Mouse (Mus musculus): ENCODE measurements around the gene Htra3. TPM values are rescaled to one million over a fixed set of nuclear protein-coding genes. Genes with fewer than 3 reads are reported as not detected.

The Htra3 gene
- polyA plus RNA-seq, 1 experiment from 2014 or later = 21.3 TPM

DNA sequence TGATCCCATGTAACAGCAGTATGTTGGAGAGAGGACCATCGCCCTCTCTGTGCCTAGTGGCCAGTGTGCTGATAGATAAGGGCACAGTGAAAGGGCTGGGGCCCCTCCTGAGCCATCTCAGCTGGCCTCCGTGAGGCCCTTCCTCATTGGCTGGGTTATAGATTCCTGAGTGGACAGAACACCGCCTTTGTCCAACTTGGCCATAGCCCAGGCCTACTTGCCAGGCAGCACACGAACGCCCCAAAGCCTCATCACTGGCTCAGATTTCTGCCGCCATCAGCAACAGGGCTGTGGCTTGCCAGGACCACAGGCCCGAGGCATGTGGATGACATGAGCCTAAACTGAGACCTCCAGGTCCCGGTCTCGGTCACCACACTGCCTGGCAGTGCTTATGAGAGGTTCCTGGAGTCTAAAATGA is 8.1 kb downstream of the Htra3 start:
- H3K9ac ChIP-seq (replicated peaks) = no peak overlapping the region
- H3K36me3 ChIP-seq = no peaks in the 10 kb centered on the region
- 70% methylated on average over 9 of the region's 9 CpGs for whole genome bisulfite sequencing
- peaks cover 42% of the 10 kb centered on the region for H3K4me1 ChIP-seq
- peak overlapping the region; percentile 64 for H3K27ac ChIP-seq (replicated peaks)
- ATAC-seq (ENCODE audit: low FRiP score) = peak; percentile 62
- H3K4me3 ChIP-seq (replicated peaks) = no peak overlapping the region
- H3K9me3 ChIP-seq (replicated peaks) = no peaks in the 10 kb centered on the region
- no peak overlapping the region for H3K4me2 ChIP-seq
- H3K27me3 ChIP-seq (replicated peaks) = no peaks in the 10 kb centered on the region

DNA sequence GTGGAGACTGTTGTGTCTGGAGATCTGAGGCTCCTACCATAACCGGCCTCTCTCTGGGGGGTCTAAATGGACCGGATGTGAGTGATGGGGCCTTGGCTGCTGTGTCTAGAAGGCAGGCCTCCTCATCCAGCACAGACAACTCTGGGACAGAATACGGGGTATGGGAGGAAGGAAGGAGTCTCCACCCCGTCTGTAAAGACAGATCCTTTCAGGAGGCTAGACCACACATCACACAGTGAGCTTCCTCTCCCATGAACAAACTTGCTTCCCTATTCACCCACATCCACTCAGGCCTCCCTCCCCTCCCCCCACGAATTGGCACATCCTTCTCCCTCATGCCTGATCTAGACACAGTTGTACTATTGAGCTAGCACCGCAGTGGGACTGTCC is 9.2 kb downstream of the Htra3 start:
- H3K4me1 ChIP-seq = peaks cover 42% of the 10 kb centered on the region
- H3K4me2 ChIP-seq = no peak overlapping the region
- ATAC-seq (ENCODE audit: low FRiP score) = no peak
- no peak overlapping the region for H3K4me3 ChIP-seq (replicated peaks)
- no peaks in the 10 kb centered on the region for H3K27me3 ChIP-seq (replicated peaks)
- no peak overlapping the region for H3K9ac ChIP-seq (replicated peaks)
- H3K36me3 ChIP-seq = no peaks in the 10 kb centered on the region
- WGBS = 49% methylated on average over 6 of the region's 6 CpGs
- no peaks in the 10 kb centered on the region for H3K9me3 ChIP-seq (replicated peaks)
- peak overlapping the region; percentile 64; the same call in 1 of the 2 replicates for H3K27ac ChIP-seq (replicated peaks)

DNA sequence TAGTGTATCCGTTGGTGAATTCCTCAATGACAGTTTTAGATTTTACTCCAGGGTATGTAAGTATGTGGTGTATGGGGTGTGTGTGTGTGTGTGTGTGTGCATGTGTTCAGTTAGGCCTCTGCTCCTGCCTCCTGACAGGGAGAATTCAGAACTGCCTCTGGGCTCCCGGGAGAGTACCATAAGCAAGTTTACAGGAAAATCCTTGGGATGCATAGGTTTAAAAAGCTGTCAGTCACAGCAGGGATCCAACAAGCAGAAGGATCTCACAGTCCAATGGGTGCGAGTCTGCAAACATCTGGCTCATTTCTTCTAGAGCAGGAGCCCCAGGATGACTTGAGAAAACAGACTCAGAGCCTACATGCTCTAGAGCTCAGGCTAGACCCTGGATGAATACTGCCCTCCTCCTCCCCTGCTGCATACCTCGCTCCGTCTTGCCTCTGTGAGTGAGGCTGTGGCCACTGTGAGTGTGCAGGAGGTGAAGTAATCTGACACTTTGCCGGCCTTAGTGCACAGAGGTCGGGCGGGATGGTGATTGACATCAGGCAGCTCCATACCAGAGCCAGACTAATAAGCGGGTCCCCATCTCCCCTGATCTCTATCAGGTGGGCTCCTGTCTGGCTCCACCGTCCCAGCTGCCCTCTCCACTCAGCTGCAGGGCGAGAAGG is 9.7 kb downstream of the Htra3 start:
- Histone ChIP-seq H3K4me1 (peaks cover 42% of the 10 kb centered on the region), H3K27ac (replicated peaks) (0 out of 2 replicates have a peak overlapping the region, but pooled peaks have one; percentile 64), H3K4me3 (replicated peaks) (no peak overlapping the region), H3K9ac (replicated peaks) (no peak overlapping the region), H3K36me3 (no peaks in the 10 kb centered on the region), H3K4me2 (no peak overlapping the region), H3K9me3 (replicated peaks) (no peaks in the 10 kb centered on the region), H3K27me3 (replicated peaks) (no peaks in the 10 kb centered on the region)
- ATAC-seq (ENCODE audit: low FRiP score) = no peak
- WGBS = 41% methylated on average over 11 of the region's 11 CpGs

DNA sequence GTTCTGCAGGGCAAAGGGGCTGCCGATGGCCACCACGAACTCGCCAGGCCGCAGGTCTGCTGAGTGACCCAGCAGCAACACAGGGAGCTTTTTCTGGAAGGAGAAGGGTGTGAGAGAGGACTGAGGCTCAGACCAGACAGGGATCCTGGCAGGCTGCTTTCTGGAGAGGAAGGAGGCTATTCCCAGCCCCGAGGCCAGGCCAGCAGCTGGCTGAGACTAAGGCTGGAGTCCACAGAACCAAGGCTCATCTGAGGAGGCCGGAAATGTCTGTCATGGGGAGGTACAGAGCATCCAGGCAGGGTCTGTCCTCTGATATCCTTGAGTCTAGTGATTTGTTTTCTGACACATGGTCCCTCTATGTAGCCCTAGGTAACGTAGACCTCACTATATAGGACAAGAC is 13.4 kb downstream of the Htra3 start:
- Histone ChIP-seq H3K9me3 (replicated peaks) (no peaks in the 10 kb centered on the region), H3K9ac (replicated peaks) (no peak overlapping the region), H3K4me2 (no peak overlapping the region), H3K27me3 (replicated peaks) (no peaks in the 10 kb centered on the region), H3K27ac (replicated peaks) (no peak overlapping the region), H3K36me3 (no peaks in the 10 kb centered on the region), H3K4me1 (peaks cover 11% of the 10 kb centered on the region; the same call in 1 of the 2 replicates), H3K4me3 (replicated peaks) (no peak overlapping the region)
- ATAC-seq (ENCODE audit: low FRiP score) = no peak
- WGBS = 87% methylated on average over 7 of the region's 7 CpGs

DNA sequence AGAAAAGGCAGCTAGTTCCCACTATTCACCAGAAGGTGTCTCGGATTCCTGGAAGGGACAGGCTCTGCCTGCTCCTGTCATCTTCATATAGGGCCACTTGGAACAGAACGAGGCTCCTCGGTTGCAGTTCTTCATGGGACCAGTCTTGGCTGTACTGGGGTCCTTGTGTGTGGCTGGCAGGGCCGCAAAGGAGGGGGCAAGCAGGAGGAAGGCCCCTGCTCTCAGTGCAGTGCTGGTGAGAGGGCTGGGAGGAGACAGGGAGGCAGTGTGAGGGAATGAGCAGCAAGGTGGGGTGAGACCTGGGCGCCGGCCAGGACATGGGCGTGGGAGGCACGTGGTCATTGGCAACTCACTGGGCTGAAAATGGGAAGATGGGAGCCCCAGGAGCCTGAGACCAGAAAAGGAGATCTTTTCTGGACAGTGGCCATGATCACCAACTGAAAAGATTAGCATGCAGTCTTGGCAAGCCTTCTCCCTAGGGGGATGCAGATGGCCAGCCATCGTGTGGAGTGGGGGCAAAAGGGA is 17.5 kb downstream of the Htra3 start:
- ATAC-seq (ENCODE audit: low FRiP score) = no peak
- Histone ChIP-seq H3K27me3 (replicated peaks) (no peaks in the 10 kb centered on the region), H3K4me1 (no peaks in the 10 kb centered on the region), H3K4me3 (replicated peaks) (no peak overlapping the region), H3K9ac (replicated peaks) (no peak overlapping the region), H3K4me2 (no peak overlapping the region), H3K36me3 (no peaks in the 10 kb centered on the region), H3K9me3 (replicated peaks) (no peaks in the 10 kb centered on the region), H3K27ac (replicated peaks) (no peak overlapping the region)
- 86% methylated on average over 9 of the region's 9 CpGs for whole genome bisulfite sequencing

DNA sequence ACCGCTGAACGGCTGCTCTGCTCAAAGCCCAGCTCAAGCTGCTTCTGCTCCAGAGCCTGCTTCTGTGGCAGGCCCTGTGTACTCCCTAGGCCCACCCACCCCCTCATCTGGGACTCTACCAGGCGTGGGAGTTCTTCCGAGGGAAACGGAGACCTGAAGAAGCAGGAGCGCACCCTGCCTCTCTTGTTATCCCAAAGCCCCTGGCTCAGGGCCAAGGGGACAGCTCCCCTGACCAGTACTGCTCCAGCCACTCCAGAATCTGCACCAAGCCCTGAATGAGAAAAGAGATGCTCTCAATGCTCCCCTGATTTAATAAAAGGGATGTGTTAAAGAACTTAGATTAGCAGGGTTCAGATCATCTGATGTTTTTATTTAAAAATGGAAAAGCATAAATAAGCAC is 18.4 kb downstream of the Htra3 start:
- Histone ChIP-seq H3K9ac (replicated peaks) (no peak overlapping the region), H3K27ac (replicated peaks) (no peak overlapping the region)

DNA sequence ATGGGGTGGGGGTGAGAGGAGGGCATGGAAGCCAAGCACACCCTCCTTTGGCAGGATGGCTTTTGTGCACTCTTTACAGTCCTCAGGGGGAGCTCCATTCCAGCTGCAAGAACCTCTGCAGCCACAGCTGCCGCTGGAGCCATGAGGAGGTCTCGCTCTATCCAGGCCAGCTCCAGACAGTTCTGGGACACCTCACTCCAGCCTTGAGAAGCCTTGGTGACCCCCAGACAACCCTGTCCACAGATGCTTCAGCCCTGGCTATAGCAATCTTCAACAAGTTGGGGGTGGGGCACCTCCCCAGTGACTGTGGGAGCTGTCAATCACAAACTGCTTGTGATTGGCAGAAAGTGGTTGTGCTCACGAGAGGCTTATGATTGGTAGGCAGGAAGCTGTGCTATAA is 20.1 kb downstream of the Htra3 start:
- no peak overlapping the region for H3K4me2 ChIP-seq
- H3K4me1 ChIP-seq = no peaks in the 10 kb centered on the region
- ATAC-seq (ENCODE audit: low FRiP score) = no peak
- no peak overlapping the region for H3K4me3 ChIP-seq (replicated peaks)
- no peak overlapping the region for H3K9ac ChIP-seq (replicated peaks)
- no peaks in the 10 kb centered on the region for H3K36me3 ChIP-seq
- H3K9me3 ChIP-seq (replicated peaks) = no peaks in the 10 kb centered on the region
- H3K27me3 ChIP-seq (replicated peaks) = no peaks in the 10 kb centered on the region
- WGBS = 59% methylated on average over 3 of the region's 3 CpGs
- H3K27ac ChIP-seq (replicated peaks) = no peak overlapping the region

More for the DNA sequence above, 18.4 kb downstream of the Htra3 start:
- Histone ChIP-seq H3K4me2 (no peak overlapping the region), H3K4me1 (no peaks in the 10 kb centered on the region), H3K4me3 (replicated peaks) (no peak overlapping the region), H3K27me3 (replicated peaks) (no peaks in the 10 kb centered on the region), H3K36me3 (no peaks in the 10 kb centered on the region), H3K9me3 (replicated peaks) (no peaks in the 10 kb centered on the region)
- 86% methylated on average over 6 of the region's 6 CpGs for WGBS
- no peak for ATAC-seq (ENCODE audit: low FRiP score)

DNA sequence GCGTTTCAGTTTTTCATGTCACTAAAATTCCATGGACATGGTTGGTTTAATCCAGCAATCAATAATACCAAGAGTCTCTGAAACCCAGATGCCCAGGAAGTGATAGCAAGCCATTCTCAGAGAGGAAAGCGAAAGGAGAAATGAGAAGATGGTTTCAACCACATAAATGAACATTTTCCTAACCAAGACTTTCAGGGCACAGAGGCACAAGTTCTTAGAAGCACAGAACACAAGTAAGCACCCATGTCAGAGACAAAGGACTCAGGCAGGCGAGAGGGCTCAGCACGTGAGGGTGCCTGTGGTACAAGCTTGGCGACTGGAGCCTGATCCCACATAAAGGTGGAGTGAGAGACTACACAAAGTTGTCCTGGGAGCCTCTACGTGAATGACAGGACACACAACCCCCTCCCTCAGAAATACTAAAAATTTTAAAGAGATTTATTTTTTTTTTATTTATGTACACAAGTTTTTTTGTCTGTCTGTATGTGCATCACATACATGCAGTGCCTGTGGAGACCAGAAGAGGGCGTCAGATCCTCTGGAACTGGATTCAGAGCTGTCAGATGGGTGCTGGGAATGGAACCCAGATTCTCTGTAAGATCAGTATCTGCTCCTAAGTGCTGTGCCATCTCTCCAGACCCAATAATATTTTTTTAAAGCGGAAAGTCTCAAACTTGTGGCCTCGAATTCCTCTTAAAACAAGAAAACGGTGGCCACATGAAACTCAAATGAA is 23.7 kb downstream of the Htra3 start:
- H3K9ac ChIP-seq (replicated peaks) = no peak overlapping the region
- H3K27me3 ChIP-seq (replicated peaks) = no peaks in the 10 kb centered on the region
- H3K9me3 ChIP-seq (replicated peaks) = no peaks in the 10 kb centered on the region
- H3K27ac ChIP-seq (replicated peaks) = no peak overlapping the region
- H3K4me1 ChIP-seq = no peaks in the 10 kb centered on the region
- no peak overlapping the region for H3K4me3 ChIP-seq (replicated peaks)
- no peak overlapping the region for H3K4me2 ChIP-seq
- no peak for ATAC-seq (ENCODE audit: low FRiP score)
- WGBS = 90% methylated on average over 10 of the region's 10 CpGs
- no peaks in the 10 kb centered on the region for H3K36me3 ChIP-seq

DNA sequence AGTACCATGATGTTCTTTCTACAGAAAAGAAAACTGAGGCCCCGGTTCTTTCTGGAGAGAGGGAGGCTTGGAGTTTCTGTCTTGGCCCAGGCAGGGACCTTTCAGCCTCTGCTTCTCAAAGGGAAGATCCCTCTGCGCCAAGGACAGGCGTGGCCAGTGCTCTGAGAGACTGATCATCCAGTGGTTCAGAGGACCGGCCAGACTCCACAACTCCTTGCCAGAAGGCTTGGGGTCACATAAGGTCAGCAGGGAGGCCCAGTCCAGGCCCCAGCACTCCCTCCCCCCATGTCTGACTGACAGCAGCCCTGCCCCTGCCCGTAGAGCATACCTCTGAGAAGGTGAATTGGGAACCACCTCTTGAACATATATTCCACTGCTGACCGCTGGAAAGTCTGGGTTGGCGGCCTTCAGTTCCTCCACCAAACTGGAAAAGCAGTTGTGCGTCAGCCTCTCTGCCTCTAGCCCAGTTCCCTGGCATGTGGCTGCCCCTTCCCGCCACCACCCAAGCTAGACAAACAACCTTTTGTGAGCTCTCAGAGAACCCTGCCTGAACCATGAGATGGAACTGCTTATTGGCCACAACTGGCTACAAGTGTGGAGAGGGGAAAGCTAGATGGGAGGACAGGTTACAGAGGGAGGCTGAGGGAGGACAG is 25.7 kb downstream of the Htra3 start:
- ATAC-seq (ENCODE audit: low FRiP score) = no peak
- H3K4me1 ChIP-seq = no peaks in the 10 kb centered on the region
- no peaks in the 10 kb centered on the region for H3K36me3 ChIP-seq
- H3K4me3 ChIP-seq (replicated peaks) = no peak overlapping the region
- 77% methylated on average over 9 of the region's 9 CpGs for WGBS
- no peak overlapping the region for H3K9ac ChIP-seq (replicated peaks)
- no peak overlapping the region for H3K4me2 ChIP-seq
- no peaks in the 10 kb centered on the region for H3K9me3 ChIP-seq (replicated peaks)
- no peaks in the 10 kb centered on the region for H3K27me3 ChIP-seq (replicated peaks)
- no peak overlapping the region for H3K27ac ChIP-seq (replicated peaks)

DNA sequence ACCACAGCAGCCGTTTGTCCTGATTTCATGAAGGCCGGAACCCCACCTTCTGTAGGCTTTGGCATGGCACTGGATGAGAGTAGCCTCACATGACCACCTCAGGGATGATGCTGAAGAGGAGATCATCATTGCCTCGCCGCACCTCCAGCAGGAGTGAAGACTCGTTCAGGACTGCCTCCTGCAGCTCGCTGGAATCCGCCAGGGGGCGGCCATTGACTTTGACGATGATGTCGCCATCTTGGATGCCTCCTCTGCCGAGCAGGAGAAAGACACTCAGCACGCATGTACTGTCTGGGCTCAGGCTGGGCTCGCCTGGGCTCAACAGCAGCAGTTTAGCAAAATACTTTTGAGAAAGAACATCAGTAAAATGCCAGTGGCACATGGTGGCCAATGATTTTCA is 26.7 kb downstream of the Htra3 start:
- no peak overlapping the region for H3K4me3 ChIP-seq (replicated peaks)
- H3K4me1 ChIP-seq = no peaks in the 10 kb centered on the region
- WGBS = 92% methylated on average over 13 of the region's 13 CpGs
- no peak overlapping the region for H3K27ac ChIP-seq (replicated peaks)
- no peak for ATAC-seq (ENCODE audit: low FRiP score)
- H3K9me3 ChIP-seq (replicated peaks) = no peaks in the 10 kb centered on the region
- H3K27me3 ChIP-seq (replicated peaks) = no peaks in the 10 kb centered on the region
- no peaks in the 10 kb centered on the region for H3K36me3 ChIP-seq
- H3K4me2 ChIP-seq = no peak overlapping the region
- H3K9ac ChIP-seq (replicated peaks) = no peak overlapping the region

DNA sequence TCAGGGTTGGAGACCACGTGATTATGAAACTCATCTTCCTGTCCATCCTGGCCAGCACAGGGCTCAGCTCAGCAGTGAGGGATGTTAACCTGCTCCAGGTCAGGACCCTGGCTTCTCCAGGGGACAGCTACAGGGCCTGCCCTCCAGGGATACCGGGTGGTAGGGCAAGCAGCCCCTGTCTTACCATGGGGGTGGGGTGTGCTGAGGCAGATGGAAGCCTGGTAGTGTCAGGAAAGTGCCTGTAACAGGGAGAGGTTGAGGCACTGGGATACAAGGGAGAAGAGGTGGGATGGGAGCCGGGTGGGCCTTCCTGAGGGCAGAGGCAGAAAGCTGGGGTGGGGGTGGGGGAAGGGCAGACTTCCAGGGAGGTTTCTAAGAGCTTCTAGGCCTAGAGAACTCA is 27.3 kb downstream of the Htra3 start:
- H3K4me1 ChIP-seq = no peaks in the 10 kb centered on the region
- H3K4me3 ChIP-seq (replicated peaks) = no peak overlapping the region
- 85% methylated on average over 3 of the region's 3 CpGs for WGBS

DNA sequence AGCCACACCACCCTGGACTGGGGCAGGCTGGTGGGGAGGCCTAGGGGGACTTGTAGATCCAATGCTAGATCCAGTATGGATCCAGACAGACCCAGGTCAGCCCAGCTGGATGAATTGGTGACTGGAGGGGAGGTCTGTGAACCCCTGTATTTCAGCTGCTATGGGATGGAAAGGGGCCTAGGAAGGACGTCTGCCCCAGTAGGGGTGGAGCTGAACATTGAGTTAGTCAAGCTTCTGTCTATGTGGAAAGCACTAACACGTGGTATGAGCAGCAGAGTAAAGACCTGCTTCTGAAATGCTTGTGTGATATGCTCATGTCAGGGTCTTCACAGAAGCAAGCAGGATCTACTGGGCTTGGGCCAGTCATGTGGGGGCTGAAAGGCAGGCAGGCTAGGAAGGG is 31.4 kb downstream of the Htra3 start:
- H3K27ac ChIP-seq (replicated peaks) = no peak overlapping the region
- H3K9me3 ChIP-seq (replicated peaks) = no peaks in the 10 kb centered on the region

More for the DNA sequence above, 27.3 kb downstream of the Htra3 start:
- no peaks in the 10 kb centered on the region for H3K27me3 ChIP-seq (replicated peaks)
- no peak for ATAC-seq (ENCODE audit: low FRiP score)
- no peaks in the 10 kb centered on the region for H3K9me3 ChIP-seq (replicated peaks)
- H3K9ac ChIP-seq (replicated peaks) = no peak overlapping the region
- no peak overlapping the region for H3K4me2 ChIP-seq
- no peak overlapping the region for H3K27ac ChIP-seq (replicated peaks)
- no peaks in the 10 kb centered on the region for H3K36me3 ChIP-seq

More for the DNA sequence above, 31.4 kb downstream of the Htra3 start:
- Histone ChIP-seq H3K4me1 (no peaks in the 10 kb centered on the region), H3K36me3 (no peaks in the 10 kb centered on the region), H3K4me3 (replicated peaks) (no peak overlapping the region), H3K27me3 (replicated peaks) (no peaks in the 10 kb centered on the region), H3K4me2 (no peak overlapping the region), H3K9ac (replicated peaks) (no peak overlapping the region)
- no peak for ATAC-seq (ENCODE audit: low FRiP score)
- WGBS = 66% methylated on average over 2 of the region's 2 CpGs

Data from neural tube, embryonic 15.5 days (tissue).